Mouse (Mus musculus) forebrain, postnatal 0 days (tissue): ENCODE data around the gene Prkg1. TPM values are rescaled to one million over a fixed set of nuclear protein-coding genes. Genes with fewer than 3 reads are reported as not detected.
A peak's percentile ranks its signal among the peaks of the same experiment; 100 is the strongest.

Source experiments
- ATAC-seq: fragments of 200-750 bp; cut with Nextera tagmentation; 2 replicates; pipeline ENCODE4 v1.8.0; 2017; ENCODE audit warnings: mild to moderate bottlenecking, moderate library complexity
- DNase-seq: peaks from one replicate; pipeline ENCODE4 v3.0.0-alpha.2; 2015
- H3K27ac ChIP-seq: fragments of 300-500 bp; sonication (generic); 2 replicates; pipeline ENCODE4 v1.5.1; 2014; ENCODE audit warnings: low read depth, mild to moderate bottlenecking, antibody characterized with exemption, low read length, moderate library complexity, mixed read lengths
- H3K27me3 ChIP-seq: fragments of 300-500 bp; sonication (generic); 2 replicates; pipeline ENCODE4 v1.6.1; 2014; ENCODE audit warnings: mild to moderate bottlenecking, low read length, mixed read lengths; ENCODE audit not compliant: insufficient read depth
- H3K36me3 ChIP-seq: fragments of 300-500 bp; sonication (generic); 2 replicates; pipeline ENCODE4 v1.6.1; 2014; ENCODE audit warnings: mild to moderate bottlenecking, moderate library complexity; ENCODE audit not compliant: insufficient read depth
- H3K4me1 ChIP-seq: fragments of 300-500 bp; sonication (generic); 2 replicates; pipeline ENCODE4 v1.6.1; 2014; ENCODE audit warnings: antibody characterized with exemption; ENCODE audit not compliant: insufficient read depth
- H3K4me2 ChIP-seq: fragments of 300-500 bp; sonication (generic); 2 replicates; pipeline ENCODE4 v1.6.1; 2014; ENCODE audit warnings: low read depth, mild to moderate bottlenecking, moderate library complexity
- H3K4me3 ChIP-seq: fragments of 300-500 bp; sonication (generic); 2 replicates; pipeline ENCODE4 v1.5.1; 2014; ENCODE audit warnings: low read depth, low read length, mixed read lengths
- H3K9ac ChIP-seq: fragments of 300-500 bp; sonication (generic); 2 replicates; pipeline ENCODE4 v1.6.1; 2014; ENCODE audit warnings: mild to moderate bottlenecking
- H3K9me3 ChIP-seq: fragments of 300-500 bp; sonication (generic); 2 replicates; pipeline ENCODE4 v1.6.1; 2016; ENCODE audit warnings: low read length
- CTCF ChIP-seq: sonication (generic); IDR thresholded peaks from 2 replicates; pipeline ENCODE4 v1.5.1; 2016; ENCODE audit warnings: antibody characterized with exemption, control low read depth, low read depth
- WGBS: fragments of 180-500 bp; shearing (Covaris S2); extraction: QIAGEN DNeasy Blood & Tissue Kit; methylation state at CpG from one replicate; pipeline ENCODE4 v1.1.7; 2014; 5-methylcytosine and 5-hydroxymethylcytosine counted together
- polyA plus RNA-seq: library from polyadenylated mRNA; unstranded; fragments of >200 nt; fragmentation: Nextera tagmentation; extraction: Ambion mirVana; gene quantifications from 2 replicates; pipeline ENCODE4 v1.2.1, GENCODE M21; 2015
- total RNA-seq: library from RNA; depleted of rRNA; stranded (reverse); fragments of >200 nt; gene quantifications from 2 replicates; pipeline ENCODE4 v1.2.3, GENCODE M21; 2014

The Prkg1 gene
- total and polyA plus RNA-seq, 2 experiments from 2014 or later: 3.2 to 9.9 TPM

- H3K9me3 ChIP-seq: no peaks in the 10 kb centered on the region
- no peaks in the 10 kb centered on the region for H3K4me1 ChIP-seq
- no peak for TF ChIP-seq CTCF
- no peak overlapping the region for H3K4me3 ChIP-seq
- no peak for DNase-seq
- no peak for ATAC-seq
- H3K27me3 ChIP-seq: no peaks in the 10 kb centered on the region
- WGBS: 39% methylated on average over 8 of the region's 8 CpGs
- H3K9ac ChIP-seq: no peak overlapping the region
- no peaks in the 10 kb centered on the region for H3K36me3 ChIP-seq
- H3K4me2 ChIP-seq: no peak overlapping the region
- H3K27ac ChIP-seq: no peak overlapping the region
These were observed 1088.5 kb downstream of the Prkg1 start for GRCm38 (mm10) chr19:30676308-30676707.

GRCm38 (mm10) chr19:30664269-30664668 is 1100.6 kb downstream of the Prkg1 start:
- peak; percentile 89 for TF ChIP-seq CTCF
- peak; percentile 86 for DNase-seq
- no peaks in the 10 kb centered on the region for H3K36me3 ChIP-seq
- no peaks in the 10 kb centered on the region for H3K27me3 ChIP-seq
- 6% methylated on average over 8 of the region's 8 CpGs for WGBS
- H3K4me2 ChIP-seq: no peak overlapping the region
- no peak overlapping the region for H3K4me3 ChIP-seq
- no peak overlapping the region for H3K9ac ChIP-seq
- H3K27ac ChIP-seq: no peak overlapping the region
- ATAC-seq: peak; percentile 76
- no peaks in the 10 kb centered on the region for H3K4me1 ChIP-seq
- H3K9me3 ChIP-seq: no peaks in the 10 kb centered on the region

- no peaks in the 10 kb centered on the region for H3K27me3 ChIP-seq
- no peaks in the 10 kb centered on the region for H3K4me1 ChIP-seq
- H3K4me2 ChIP-seq: no peak overlapping the region
- no peak overlapping the region for H3K27ac ChIP-seq
- H3K9ac ChIP-seq: no peak overlapping the region
- H3K36me3 ChIP-seq: no peaks in the 10 kb centered on the region
- H3K4me3 ChIP-seq: no peak overlapping the region
- ATAC-seq (no peak), DNase-seq (no peak)
- TF ChIP-seq CTCF: no peak
- 24% methylated on average over 5 of the region's 5 CpGs for WGBS
- H3K9me3 ChIP-seq: no peaks in the 10 kb centered on the region
These were observed 1122.1 kb downstream of the Prkg1 start for GRCm38 (mm10) chr19:30642629-30643170.

GRCm38 (mm10) chr19:30637471-30637870 is 1127.4 kb downstream of the Prkg1 start:
- ATAC-seq: peak; percentile 29; the same call in 1 of the 2 replicates
- Histone ChIP-seq H3K4me3 (no peak overlapping the region), H3K27me3 (no peaks in the 10 kb centered on the region), H3K27ac (no peak overlapping the region), H3K4me1 (no peaks in the 10 kb centered on the region), H3K9ac (no peak overlapping the region), H3K4me2 (no peak overlapping the region), H3K36me3 (no peaks in the 10 kb centered on the region), H3K9me3 (no peaks in the 10 kb centered on the region)
- 30% methylated on average over 8 of the region's 8 CpGs for WGBS
- no peak for TF ChIP-seq CTCF
- DNase-seq: peak; percentile 37

- no peaks in the 10 kb centered on the region for H3K9me3 ChIP-seq
- H3K9ac ChIP-seq: no peak overlapping the region
- 24% methylated on average over 3 of the region's 3 CpGs for WGBS
- no peaks in the 10 kb centered on the region for H3K27me3 ChIP-seq
- no peaks in the 10 kb centered on the region for H3K4me1 ChIP-seq
- H3K4me3 ChIP-seq: no peak overlapping the region
- DNase-seq (no peak), ATAC-seq (no peak)
- H3K4me2 ChIP-seq: no peak overlapping the region
- no peak overlapping the region for H3K27ac ChIP-seq
- no peak for TF ChIP-seq CTCF
- no peaks in the 10 kb centered on the region for H3K36me3 ChIP-seq
These were observed 1133.8 kb downstream of the Prkg1 start for GRCm38 (mm10) chr19:30631051-30631450.

GRCm38 (mm10) chr19:30626036-30626435 is 1138.8 kb downstream of the Prkg1 start:
- no peak overlapping the region for H3K4me3 ChIP-seq
- H3K27me3 ChIP-seq: no peaks in the 10 kb centered on the region
- no peaks in the 10 kb centered on the region for H3K36me3 ChIP-seq
- ATAC-seq (no peak), DNase-seq (no peak)
- TF ChIP-seq CTCF: no peak
- no peak overlapping the region for H3K27ac ChIP-seq
- H3K4me1 ChIP-seq: no peaks in the 10 kb centered on the region
- WGBS: 24% methylated on average over 7 of the region's 7 CpGs
- no peaks in the 10 kb centered on the region for H3K9me3 ChIP-seq
- no peak overlapping the region for H3K4me2 ChIP-seq
- no peak overlapping the region for H3K9ac ChIP-seq

GRCm38 (mm10) chr19:30625391-30625790 is 1139.4 kb downstream of the Prkg1 start:
- H3K36me3 ChIP-seq: no peaks in the 10 kb centered on the region
- H3K9me3 ChIP-seq: no peaks in the 10 kb centered on the region
- TF ChIP-seq CTCF: no peak
- no peak for ATAC-seq
- H3K27me3 ChIP-seq: no peaks in the 10 kb centered on the region
- WGBS: 73% methylated on average over 2 of the region's 2 CpGs
- no peak overlapping the region for H3K4me2 ChIP-seq
- H3K27ac ChIP-seq: no peak overlapping the region
- H3K9ac ChIP-seq: no peak overlapping the region
- H3K4me3 ChIP-seq: no peak overlapping the region
- no peaks in the 10 kb centered on the region for H3K4me1 ChIP-seq
- no peak for DNase-seq

- Histone ChIP-seq H3K4me3 (no peak overlapping the region), H3K4me1 (no peaks in the 10 kb centered on the region), H3K27me3 (no peaks in the 10 kb centered on the region), H3K4me2 (no peak overlapping the region), H3K9me3 (no peaks in the 10 kb centered on the region), H3K36me3 (no peaks in the 10 kb centered on the region), H3K27ac (no peak overlapping the region), H3K9ac (no peak overlapping the region)
- WGBS: 79% methylated on average over 7 of the region's 7 CpGs
- DNase-seq: no peak
- no peak for ATAC-seq
- TF ChIP-seq CTCF: no peak
These were observed 1141.2 kb downstream of the Prkg1 start for GRCm38 (mm10) chr19:30623620-30624019.
